Mouse (Mus musculus) stomach, postnatal 0 days (tissue): Measurements from ENCODE around the gene Pgls.

ENCODE experiments used
- CTCF ChIP-seq: IDR thresholded peaks from 2 replicates; pipeline ENCODE4 v1.5.1; 2016; ENCODE audit warnings: antibody characterized with exemption, low read depth, mild to moderate bottlenecking, moderate library complexity
- EP300 ChIP-seq: optimal IDR thresholded peaks from 2 replicates; pipeline ENCODE3; 2016; ENCODE audit warnings: antibody characterized with exemption

GRCm38 (mm10) chr8:71568387-71568937 is 23.5 kb upstream of the Pgls start, which contains the start of gene Slc27a1:
- TF ChIP-seq CTCF (no peak), EP300 (no peak)
